Mouse (Mus musculus) heart, adult 2 months (tissue): ENCODE results near the gene Vwf.

ENCODE experiments used
- CTCF ChIP-seq: fragments of 200-600 bp; IDR thresholded peaks from 2 replicates; pipeline ENCODE4 v1.8.1; 2022; ENCODE audit warnings: antibody characterized with exemption, mild to moderate bottlenecking, moderate library complexity
- POLR2A ChIP-seq: fragments of 200-500 bp; IDR thresholded peaks from 2 replicates; pipeline ENCODE4 v1.6.1; 2011; ENCODE audit warnings: mild to moderate bottlenecking, low read depth, low read length, control low read depth; ENCODE audit not compliant: insufficient read depth

- TF ChIP-seq CTCF (no peak), POLR2A (no peak)
Observed at GRCm38 (mm10) chr6:125521558-125522193, 24.9 kb upstream of the Vwf start.
